Mouse (Mus musculus) cortical plate, adult 2 months (tissue): ENCODE results near the gene Tmem62. TPM values are rescaled to one million over a fixed set of nuclear protein-coding genes. Genes with fewer than 3 reads are reported as not detected.
A peak's percentile ranks its signal among the peaks of the same experiment; 100 is the strongest.
"Not testable (repeated sequence)": the region's sequence is repeated elsewhere in the genome, so short reads cannot be mapped to it uniquely, and the experiment has no call there.

Experiments
- H3K27ac ChIP-seq: fragments of 200-500 bp; 2 replicates; pipeline ENCODE4 v1.5.1; 2012; ENCODE audit warnings: low read length, control low read depth, inconsistent platforms; ENCODE audit not compliant: insufficient read depth
- H3K4me1 ChIP-seq: fragments of 200-500 bp; 2 replicates; pipeline ENCODE4 v1.6.1; 2011; ENCODE audit warnings: low read length; ENCODE audit not compliant: control insufficient read depth, insufficient read depth
- H3K4me3 ChIP-seq: fragments of 200-500 bp; 2 replicates; pipeline ENCODE4 v1.5.1; 2011; ENCODE audit warnings: mild to moderate bottlenecking, low read length, control low read depth; ENCODE audit not compliant: insufficient read depth
- CTCF ChIP-seq: fragments of 200-500 bp; IDR thresholded peaks from 2 replicates; pipeline ENCODE4 v1.5.1; 2011; ENCODE audit warnings: mild to moderate bottlenecking, control low read depth, low read length; ENCODE audit not compliant: insufficient read depth; ENCODE audit errors: extremely low read depth
- POLR2A ChIP-seq: fragments of 200-500 bp; IDR thresholded peaks from 2 replicates; pipeline ENCODE4 v1.6.1; 2011; ENCODE audit warnings: mild to moderate bottlenecking, low read length, control low read depth; ENCODE audit not compliant: insufficient read depth; ENCODE audit errors: extremely low read depth
- polyA plus RNA-seq: library from polyadenylated mRNA; depleted of rRNA; stranded (reverse); fragments of >200 nt; gene quantifications from 2 replicates; pipeline ENCODE4 v1.2.3, GENCODE M21; 2012

Gene Tmem62
- polyA plus RNA-seq, 1 experiment = 29.4 TPM

- peaks cover 3% of the 10 kb centered on the region; the same call in 1 of the 2 replicates for H3K4me1 ChIP-seq
- H3K4me3 ChIP-seq = peak within 1 kb of the TSS; percentile 70
- H3K27ac ChIP-seq = peak within 1 kb of the TSS; percentile 57
- TF ChIP-seq POLR2A (peak; percentile 92), CTCF (no peak)
These were observed 6.2 kb upstream of the Tmem62 start, which contains the start of gene Ubr1 for GRCm38 (mm10) chr2:120970559-120971080. TSS of gene Ubr1 (minus strand) at chr2:120970715.

GRCm38 (mm10) chr2:120971766-120972165, 5.1 kb upstream of the Tmem62 start:
- TF ChIP-seq POLR2A (no peak), CTCF (no peak)
- H3K4me3 ChIP-seq = no peak overlapping the region
- peaks cover 2% of the 10 kb centered on the region; the same call in 1 of the 2 replicates for H3K4me1 ChIP-seq
- H3K27ac ChIP-seq = no peak overlapping the region

- not testable (repeated sequence) for H3K27ac ChIP-seq, H3K4me3 ChIP-seq, H3K4me1 ChIP-seq
These were observed 4.6 kb upstream of the Tmem62 start for GRCm38 (mm10) chr2:120972257-120972656.

GRCm38 (mm10) chr2:120972964-120973363, 3.9 kb upstream of the Tmem62 start:
- Histone ChIP-seq H3K27ac (no peak overlapping the region), H3K4me3 (no peak overlapping the region), H3K4me1 (no peaks in the 10 kb centered on the region)
- no peak for TF ChIP-seq POLR2A
- TF ChIP-seq CTCF = no peak

GRCm38 (mm10) chr2:120976308-120976707, 509 bp upstream of the Tmem62 start:
- no peak for TF ChIP-seq CTCF
- no peak for TF ChIP-seq POLR2A
- Histone ChIP-seq H3K27ac (no peak overlapping the region), H3K4me1 (no peaks in the 10 kb centered on the region), H3K4me3 (peak overlapping the region; percentile 79; the same call in 1 of the 2 replicates)

GRCm38 (mm10) chr2:120977926-120978692, 1.3 kb downstream of the Tmem62 start:
- TF ChIP-seq CTCF (no peak), POLR2A (no peak)
- H3K4me1 ChIP-seq = no peaks in the 10 kb centered on the region
- H3K27ac ChIP-seq = no peak overlapping the region; the same call in 1 of the 2 replicates
- peak overlapping the region; percentile 79 for H3K4me3 ChIP-seq

GRCm38 (mm10) chr2:120978693-120979037, 1.8 kb downstream of the Tmem62 start:
- TF ChIP-seq CTCF (no peak), POLR2A (no peak)
- Histone ChIP-seq H3K4me3 (no peak overlapping the region), H3K4me1 (no peaks in the 10 kb centered on the region), H3K27ac (no peak overlapping the region)

- no peak for TF ChIP-seq POLR2A
- TF ChIP-seq CTCF = no peak
- H3K4me3 ChIP-seq = no peak overlapping the region
- H3K4me1 ChIP-seq = no peaks in the 10 kb centered on the region
- no peak overlapping the region for H3K27ac ChIP-seq
These were observed 3.0 kb downstream of the Tmem62 start for GRCm38 (mm10) chr2:120979819-120980218.

GRCm38 (mm10) chr2:120980861-120981260, 4.0 kb downstream of the Tmem62 start:
- H3K4me3 ChIP-seq = no peak overlapping the region
- no peak overlapping the region for H3K27ac ChIP-seq
- H3K4me1 ChIP-seq = no peaks in the 10 kb centered on the region
- TF ChIP-seq POLR2A = no peak
- no peak for TF ChIP-seq CTCF

GRCm38 (mm10) chr2:120983611-120984010, 6.8 kb downstream of the Tmem62 start:
- Histone ChIP-seq H3K4me1 (no peaks in the 10 kb centered on the region), H3K27ac (no peak overlapping the region), H3K4me3 (no peak overlapping the region)
- TF ChIP-seq CTCF = no peak
- no peak for TF ChIP-seq POLR2A

GRCm38 (mm10) chr2:120985241-120985640, 8.4 kb downstream of the Tmem62 start:
- TF ChIP-seq POLR2A (no peak), CTCF (no peak)
- no peaks in the 10 kb centered on the region for H3K4me1 ChIP-seq
- H3K27ac ChIP-seq = no peak overlapping the region
- H3K4me3 ChIP-seq = no peak overlapping the region
